Mouse (Mus musculus): Measurements from ENCODE around the gene Angpt4. TPM values are rescaled to one million over a fixed set of nuclear protein-coding genes. Genes with fewer than 3 reads are reported as not detected.

Angpt4 gene
- polyA plus RNA-seq, 1 experiment = 0.25 TPM

DNA sequence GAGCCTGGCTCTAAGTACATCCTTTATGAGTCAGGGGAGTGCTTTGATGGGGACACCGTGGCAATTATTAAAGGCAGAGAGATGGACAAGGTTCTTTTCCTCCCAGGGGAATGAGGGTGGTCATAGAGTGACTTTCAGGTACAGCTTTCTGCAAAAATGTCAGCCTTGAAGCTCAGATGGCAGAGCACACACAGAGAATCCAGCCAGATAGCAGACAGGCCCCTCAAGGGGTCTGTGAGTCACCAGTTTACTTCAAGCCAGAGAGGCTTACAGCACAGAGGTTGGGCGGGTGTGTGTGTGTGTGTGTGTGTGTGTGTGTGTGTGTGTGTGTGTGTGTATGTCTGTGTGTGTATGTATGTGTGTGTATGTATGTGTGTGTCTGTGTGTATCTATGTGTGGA, 4.0 kb upstream of the Angpt4 start:
- Histone ChIP-seq H3K27ac (ENCODE audit: insufficient read depth, low read length) (no peak overlapping the region), H3K4me3 (ENCODE audit: low read depth, low read length) (no peak overlapping the region), H3K9ac (ENCODE audit: low read depth, poor library complexity, severe bottlenecking) (no peak overlapping the region), H3K9me3 (replicated peaks; ENCODE audit: control insufficient read depth, insufficient read depth, low read length, poor library complexity, severe bottlenecking) (no peaks in the 10 kb centered on the region), H3K4me1 (ENCODE audit: control insufficient read depth, insufficient read depth, low read length) (peaks cover 3% of the 10 kb centered on the region), H3K36me3 (ENCODE audit: control insufficient read depth, insufficient read depth, low read length, poor library complexity, severe bottlenecking) (no peaks in the 10 kb centered on the region), H3K27me3 (ENCODE audit: control insufficient read depth, insufficient read depth, low read length, poor library complexity, severe bottlenecking) (no peaks in the 10 kb centered on the region; the same call in 1 of the 2 replicates)
- no peak for TF ChIP-seq EP300 (IDR thresholded peaks at IDR 0.05; ENCODE audit: insufficient read depth, low read depth, low read length)
- no peak for TF ChIP-seq CTCF (IDR thresholded peaks at IDR 0.05; ENCODE audit: low read depth, low read length)
- TF ChIP-seq POLR2A (IDR thresholded peaks at IDR 0.05; ENCODE audit: insufficient read depth, low read length) = no peak

- no peak overlapping the region for H3K27ac ChIP-seq (ENCODE audit: insufficient read depth, low read length)
- TF ChIP-seq CTCF (IDR thresholded peaks at IDR 0.05; ENCODE audit: low read depth, low read length) (no peak), POLR2A (IDR thresholded peaks at IDR 0.05; ENCODE audit: insufficient read depth, low read length) (no peak), EP300 (IDR thresholded peaks at IDR 0.05; ENCODE audit: insufficient read depth, low read depth, low read length) (no peak)
- H3K9ac ChIP-seq (ENCODE audit: low read depth, poor library complexity, severe bottlenecking) = no peak overlapping the region
- H3K4me3 ChIP-seq (ENCODE audit: low read depth, low read length) = no peak overlapping the region
- H3K36me3 ChIP-seq (ENCODE audit: control insufficient read depth, insufficient read depth, low read length, poor library complexity, severe bottlenecking) = no peaks in the 10 kb centered on the region
- no peaks in the 10 kb centered on the region for H3K9me3 ChIP-seq (replicated peaks; ENCODE audit: control insufficient read depth, insufficient read depth, low read length, poor library complexity, severe bottlenecking)
- H3K27me3 ChIP-seq (ENCODE audit: control insufficient read depth, insufficient read depth, low read length, poor library complexity, severe bottlenecking) = no peaks in the 10 kb centered on the region; the same call in 1 of the 2 replicates
- no peaks in the 10 kb centered on the region for H3K4me1 ChIP-seq (ENCODE audit: control insufficient read depth, insufficient read depth, low read length)
Measured at GRCm38 (mm10) chr2:151909386-151909785, 1.6 kb upstream of the Angpt4 start.

DNA sequence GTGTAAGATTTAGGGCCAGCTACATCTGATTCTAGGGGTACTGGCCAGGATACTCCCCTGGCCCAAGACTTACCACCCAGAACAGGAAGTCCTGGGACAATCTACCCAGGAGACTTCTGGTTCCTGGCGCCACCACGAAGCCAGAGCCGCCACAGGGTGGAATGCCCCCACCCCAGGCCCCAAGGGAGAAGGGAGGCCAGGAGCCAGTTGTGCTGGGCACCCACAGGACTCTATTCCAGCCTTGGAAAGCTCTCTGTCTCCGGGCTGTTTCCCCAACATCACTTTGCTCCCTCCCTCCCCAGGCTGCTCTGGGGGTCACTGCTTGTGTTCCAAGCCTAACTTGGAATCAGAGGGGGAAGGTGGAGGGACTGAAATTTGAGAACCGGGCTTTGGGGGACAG, 512 bp upstream of the Angpt4 start:
- Histone ChIP-seq H3K4me1 (ENCODE audit: control insufficient read depth, insufficient read depth, low read length) (no peaks in the 10 kb centered on the region), H3K27me3 (ENCODE audit: control insufficient read depth, insufficient read depth, low read length, poor library complexity, severe bottlenecking) (no peaks in the 10 kb centered on the region; the same call in 1 of the 2 replicates), H3K27ac (ENCODE audit: insufficient read depth, low read length) (no peak overlapping the region), H3K9ac (ENCODE audit: low read depth, poor library complexity, severe bottlenecking) (no peak overlapping the region), H3K9me3 (replicated peaks; ENCODE audit: control insufficient read depth, insufficient read depth, low read length, poor library complexity, severe bottlenecking) (no peaks in the 10 kb centered on the region), H3K4me3 (ENCODE audit: low read depth, low read length) (no peak overlapping the region), H3K36me3 (ENCODE audit: control insufficient read depth, insufficient read depth, low read length, poor library complexity, severe bottlenecking) (no peaks in the 10 kb centered on the region)
- no peak for TF ChIP-seq CTCF (IDR thresholded peaks at IDR 0.05; ENCODE audit: low read depth, low read length)
- no peak for TF ChIP-seq EP300 (IDR thresholded peaks at IDR 0.05; ENCODE audit: insufficient read depth, low read depth, low read length)
- TF ChIP-seq POLR2A (IDR thresholded peaks at IDR 0.05; ENCODE audit: insufficient read depth, low read length) = no peak

GRCm38 (mm10) chr2:151911751-151912150, 741 bp downstream of the Angpt4 start:
- Histone ChIP-seq H3K4me3 (ENCODE audit: low read depth, low read length) (no peak overlapping the region), H3K4me1 (ENCODE audit: control insufficient read depth, insufficient read depth, low read length) (no peaks in the 10 kb centered on the region), H3K36me3 (ENCODE audit: control insufficient read depth, insufficient read depth, low read length, poor library complexity, severe bottlenecking) (no peaks in the 10 kb centered on the region), H3K27ac (ENCODE audit: insufficient read depth, low read length) (no peak overlapping the region), H3K9me3 (replicated peaks; ENCODE audit: control insufficient read depth, insufficient read depth, low read length, poor library complexity, severe bottlenecking) (no peaks in the 10 kb centered on the region), H3K27me3 (ENCODE audit: control insufficient read depth, insufficient read depth, low read length, poor library complexity, severe bottlenecking) (no peaks in the 10 kb centered on the region; the same call in 1 of the 2 replicates), H3K9ac (ENCODE audit: low read depth, poor library complexity, severe bottlenecking) (no peak overlapping the region)
- no peak for TF ChIP-seq POLR2A (IDR thresholded peaks at IDR 0.05; ENCODE audit: insufficient read depth, low read length)
- TF ChIP-seq EP300 (IDR thresholded peaks at IDR 0.05; ENCODE audit: insufficient read depth, low read depth, low read length) = no peak
- TF ChIP-seq CTCF (IDR thresholded peaks at IDR 0.05; ENCODE audit: low read depth, low read length) = no peak

GRCm38 (mm10) chr2:151914120-151914519, 3.1 kb downstream of the Angpt4 start:
- Histone ChIP-seq H3K4me3 (ENCODE audit: low read depth, low read length) (no peak overlapping the region), H3K27ac (ENCODE audit: insufficient read depth, low read length) (no peak overlapping the region), H3K4me1 (ENCODE audit: control insufficient read depth, insufficient read depth, low read length) (no peaks in the 10 kb centered on the region), H3K27me3 (ENCODE audit: control insufficient read depth, insufficient read depth, low read length, poor library complexity, severe bottlenecking) (no peaks in the 10 kb centered on the region; the same call in 1 of the 2 replicates), H3K9ac (ENCODE audit: low read depth, poor library complexity, severe bottlenecking) (no peak overlapping the region), H3K9me3 (replicated peaks; ENCODE audit: control insufficient read depth, insufficient read depth, low read length, poor library complexity, severe bottlenecking) (no peaks in the 10 kb centered on the region), H3K36me3 (ENCODE audit: control insufficient read depth, insufficient read depth, low read length, poor library complexity, severe bottlenecking) (no peaks in the 10 kb centered on the region)
- TF ChIP-seq EP300 (IDR thresholded peaks at IDR 0.05; ENCODE audit: insufficient read depth, low read depth, low read length) (no peak), POLR2A (IDR thresholded peaks at IDR 0.05; ENCODE audit: insufficient read depth, low read length) (no peak), CTCF (IDR thresholded peaks at IDR 0.05; ENCODE audit: low read depth, low read length) (no peak)

DNA sequence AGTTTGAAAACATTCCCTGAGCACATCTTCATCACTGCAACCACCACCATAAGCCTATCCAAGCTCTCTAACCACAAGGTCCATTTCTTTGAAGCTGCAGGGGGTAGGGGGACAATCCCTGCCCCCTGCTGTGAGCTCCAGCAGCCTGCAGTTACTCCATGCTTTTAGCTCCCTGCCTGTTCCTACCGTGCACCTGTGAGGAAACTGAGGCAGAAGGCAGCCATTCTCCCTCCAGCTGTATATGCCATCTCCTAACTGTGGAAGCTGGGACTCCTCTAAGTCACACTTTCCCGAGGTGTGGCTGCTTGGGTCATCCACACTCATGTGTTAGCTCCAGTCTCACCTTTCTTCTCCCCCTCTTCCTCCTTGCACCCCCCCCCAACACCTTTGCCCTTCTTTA, 4.1 kb downstream of the Angpt4 start:
- Histone ChIP-seq H3K27me3 (ENCODE audit: control insufficient read depth, insufficient read depth, low read length, poor library complexity, severe bottlenecking) (no peaks in the 10 kb centered on the region; the same call in 1 of the 2 replicates), H3K36me3 (ENCODE audit: control insufficient read depth, insufficient read depth, low read length, poor library complexity, severe bottlenecking) (no peaks in the 10 kb centered on the region), H3K4me1 (ENCODE audit: control insufficient read depth, insufficient read depth, low read length) (no peaks in the 10 kb centered on the region), H3K27ac (ENCODE audit: insufficient read depth, low read length) (no peak overlapping the region), H3K4me3 (ENCODE audit: low read depth, low read length) (no peak overlapping the region), H3K9me3 (replicated peaks; ENCODE audit: control insufficient read depth, insufficient read depth, low read length, poor library complexity, severe bottlenecking) (no peaks in the 10 kb centered on the region), H3K9ac (ENCODE audit: low read depth, poor library complexity, severe bottlenecking) (no peak overlapping the region)
- TF ChIP-seq POLR2A (IDR thresholded peaks at IDR 0.05; ENCODE audit: insufficient read depth, low read length) (no peak), CTCF (IDR thresholded peaks at IDR 0.05; ENCODE audit: low read depth, low read length) (no peak), EP300 (IDR thresholded peaks at IDR 0.05; ENCODE audit: insufficient read depth, low read depth, low read length) (no peak)
